Mouse (Mus musculus) WW6 (cell line): ENCODE data around the gene Prg3.
A peak's percentile ranks its signal among the peaks of the same experiment; 100 is the strongest.

Experiments
- DNase-seq: peaks from one replicate; pipeline ENCODE4 v3.0.0-alpha.2; 2013; ENCODE audit warnings: low read depth, low spot score

Gene Prg3

DNA sequence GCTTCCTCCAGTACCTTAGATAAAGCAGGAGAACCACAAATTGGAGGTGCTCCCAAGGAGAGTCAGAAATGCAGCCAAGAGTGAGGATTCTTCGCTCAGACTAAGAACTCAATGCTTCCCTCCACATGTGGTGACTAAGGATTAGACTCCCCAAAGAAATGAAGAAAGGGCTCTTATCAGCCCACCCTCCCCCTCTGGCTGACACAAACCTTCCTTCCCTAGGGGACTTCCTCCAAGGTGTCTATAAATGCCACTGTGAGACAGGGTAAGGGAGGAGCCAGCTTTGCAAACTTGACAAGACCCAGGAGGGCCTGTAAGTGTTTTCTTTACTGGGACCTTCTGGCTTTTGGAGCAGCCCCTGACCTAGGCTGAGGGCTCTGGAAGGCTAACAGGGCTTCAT lies 7.8 kb upstream of the Prg3 start, which contains the start of gene Prg2:
Gene Prg2, plus strand, starts transcription at position 274 of the 400 bp plus-strand sequence.
- DNase-seq = no peak

DNA sequence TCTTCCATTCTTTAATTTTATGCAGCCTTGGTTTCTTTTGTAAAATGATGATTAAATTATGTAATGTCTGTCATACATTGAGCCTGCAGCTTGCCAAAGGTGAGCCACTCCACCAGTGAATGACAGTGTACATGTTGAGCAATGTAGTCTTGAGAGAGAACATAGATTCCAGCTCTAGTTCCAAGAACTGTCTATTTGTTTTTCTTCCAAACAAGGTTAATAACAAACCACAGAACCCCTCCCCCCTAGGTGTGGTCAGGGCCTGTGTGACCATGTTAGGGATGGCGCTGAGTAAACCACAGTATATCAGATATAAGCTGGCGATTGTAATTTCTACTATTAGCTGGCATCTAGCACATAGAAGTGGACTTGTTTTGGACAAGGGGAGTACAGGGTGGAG lies 8.4 kb downstream of the Prg3 start:
- DNase-seq = no peak

DNA sequence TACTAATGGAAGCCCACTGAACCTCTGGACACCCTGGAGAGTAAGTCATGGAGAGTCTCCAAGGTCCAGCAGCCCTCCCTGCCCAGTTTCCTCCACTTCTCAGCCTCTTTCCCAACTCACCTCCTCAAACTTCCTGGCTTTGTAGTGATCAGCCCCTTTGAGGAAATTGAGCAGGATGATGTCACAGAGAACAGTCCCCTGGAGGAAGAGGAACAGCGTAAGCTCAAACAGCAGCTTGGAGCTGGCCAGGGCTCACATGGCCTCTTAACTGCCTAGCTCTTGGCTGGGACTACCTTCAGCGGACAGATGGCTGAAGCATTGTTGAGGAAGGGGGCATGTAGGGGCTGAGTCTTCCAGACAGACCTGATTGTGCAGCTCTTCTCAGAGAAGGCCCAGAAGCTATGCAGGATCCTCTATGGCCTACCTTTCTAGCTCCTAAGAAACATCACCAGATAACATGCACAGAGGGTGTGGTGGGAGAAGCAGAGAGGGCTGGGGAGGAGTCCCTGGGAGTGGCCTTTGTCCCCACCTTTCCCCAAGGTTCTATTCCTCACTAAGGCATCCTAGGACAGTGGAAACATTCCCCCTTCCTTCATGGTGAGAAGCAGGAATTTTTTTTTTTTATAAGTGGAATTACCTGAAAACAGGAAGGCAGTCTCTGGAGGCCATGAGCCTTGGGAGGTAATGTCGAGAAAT lies 11.6 kb downstream of the Prg3 start:
- DNase-seq = no peak

DNA sequence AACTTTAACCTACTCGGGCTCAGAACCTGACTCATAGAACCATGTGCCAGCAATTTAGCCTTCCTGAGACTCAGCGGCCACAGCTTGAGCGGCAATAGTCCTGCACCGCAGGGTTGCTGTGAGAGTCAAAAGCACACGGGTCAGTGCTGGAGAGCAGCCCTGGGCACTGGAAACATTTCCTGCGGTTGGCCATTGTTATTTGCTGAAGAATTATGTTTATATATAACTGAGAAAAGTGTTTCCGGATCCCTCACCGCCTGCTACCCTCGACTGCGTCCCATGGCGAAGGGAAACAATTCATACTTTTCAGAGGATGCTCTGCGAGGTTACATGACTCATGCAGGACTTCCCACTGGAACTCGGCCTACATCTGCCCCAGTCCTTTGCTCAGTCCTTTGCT lies 13.5 kb downstream of the Prg3 start:
- no peak for DNase-seq

DNA sequence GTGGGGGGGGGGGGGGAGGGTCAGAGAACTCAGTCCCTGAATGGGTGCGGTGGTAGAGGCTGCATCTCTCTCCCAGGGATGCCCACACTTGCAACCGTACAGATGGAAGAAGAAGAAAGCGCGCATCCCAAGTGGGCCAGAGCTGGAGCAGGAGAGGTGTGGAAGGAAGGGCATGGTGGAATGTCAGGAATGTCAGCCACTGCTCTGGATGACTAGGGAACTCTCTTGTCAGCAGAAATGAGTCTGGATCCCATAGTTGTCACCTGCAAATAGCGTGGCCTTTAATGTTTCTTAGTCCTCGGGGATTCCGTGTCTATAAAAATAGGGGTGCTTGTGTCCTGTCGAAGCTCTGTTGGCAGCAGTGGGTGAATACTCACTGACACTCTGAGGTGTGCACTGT lies 14.6 kb downstream of the Prg3 start:
- no peak for DNase-seq

DNA sequence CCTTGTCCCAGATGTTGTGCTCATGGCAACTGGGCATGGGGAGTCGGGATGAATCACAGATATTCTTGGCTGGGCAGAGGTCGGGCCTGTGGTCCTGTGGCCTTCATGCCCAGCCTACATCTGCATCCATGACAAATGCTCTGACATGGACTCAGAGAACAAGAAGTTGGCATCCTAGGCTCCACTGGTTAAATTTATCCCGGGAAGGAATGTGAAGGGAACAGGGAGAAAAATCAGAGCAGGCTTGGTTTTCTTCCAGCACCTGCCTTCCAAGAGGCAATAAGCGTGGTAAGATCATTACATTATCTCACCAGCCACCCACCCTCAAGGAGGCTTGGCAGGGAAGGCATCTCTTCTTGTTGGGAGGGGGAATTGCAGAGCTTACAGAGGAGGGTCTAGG lies 16.3 kb downstream of the Prg3 start:
- DNase-seq = no peak

DNA sequence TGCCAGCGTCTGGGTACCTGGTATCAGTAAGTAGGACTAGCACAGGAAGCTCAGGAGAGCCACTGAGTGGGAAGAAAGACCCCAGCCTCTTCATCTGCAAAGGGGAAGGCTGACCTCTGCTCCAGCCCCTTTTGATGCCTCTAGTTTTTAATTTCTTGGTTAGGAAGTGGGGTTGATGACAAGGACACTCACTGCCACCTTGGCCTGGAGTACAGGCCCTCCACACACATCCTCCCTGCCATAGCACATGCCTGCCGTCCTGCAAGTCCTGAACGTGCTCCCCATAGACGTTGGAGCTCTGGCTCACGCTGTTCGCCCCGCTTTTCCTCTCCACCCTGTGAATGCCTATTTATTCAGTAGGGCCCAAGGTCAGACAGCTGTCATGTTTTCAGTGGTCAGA lies 18.6 kb downstream of the Prg3 start:
- no peak for DNase-seq

DNA sequence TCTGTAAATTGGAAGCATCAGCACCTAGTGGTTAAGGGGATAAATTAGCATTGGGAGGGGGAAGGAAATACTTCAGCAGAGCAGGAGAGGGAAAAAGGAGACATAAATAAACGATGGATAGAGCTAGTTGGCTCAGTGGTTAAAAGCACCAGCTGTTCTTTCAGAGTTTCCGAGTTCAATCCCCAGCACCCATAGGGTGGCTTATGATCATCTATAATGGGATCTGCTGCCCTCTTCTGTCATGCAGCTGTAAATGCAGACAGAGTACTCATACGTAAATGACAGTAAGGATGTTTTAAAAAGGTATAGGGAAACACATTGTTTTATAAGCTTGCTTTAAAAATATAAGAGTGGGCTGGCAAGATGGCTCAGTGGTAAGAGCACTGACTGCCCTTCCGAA lies 19.7 kb downstream of the Prg3 start:
- no peak for DNase-seq

DNA sequence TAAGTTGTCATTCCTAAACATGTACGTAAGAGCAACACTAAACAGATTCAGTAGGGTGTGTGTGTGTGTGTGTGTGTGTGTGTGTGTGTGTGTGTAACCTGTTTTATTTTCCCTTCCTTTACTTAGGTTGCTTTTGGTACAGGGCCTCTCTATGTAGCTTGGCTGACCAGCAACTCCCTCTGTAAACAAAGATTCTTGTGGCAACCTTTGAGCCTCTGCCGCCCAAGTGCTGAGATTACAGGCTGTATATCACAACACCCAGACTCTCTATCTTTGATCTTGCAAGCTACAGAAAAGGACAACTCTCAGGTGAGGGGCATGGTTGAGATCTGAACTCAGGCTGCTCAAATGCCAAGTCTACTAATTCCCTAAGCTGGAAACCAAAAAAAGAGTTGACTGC lies 21.2 kb downstream of the Prg3 start:
- DNase-seq = no peak

DNA sequence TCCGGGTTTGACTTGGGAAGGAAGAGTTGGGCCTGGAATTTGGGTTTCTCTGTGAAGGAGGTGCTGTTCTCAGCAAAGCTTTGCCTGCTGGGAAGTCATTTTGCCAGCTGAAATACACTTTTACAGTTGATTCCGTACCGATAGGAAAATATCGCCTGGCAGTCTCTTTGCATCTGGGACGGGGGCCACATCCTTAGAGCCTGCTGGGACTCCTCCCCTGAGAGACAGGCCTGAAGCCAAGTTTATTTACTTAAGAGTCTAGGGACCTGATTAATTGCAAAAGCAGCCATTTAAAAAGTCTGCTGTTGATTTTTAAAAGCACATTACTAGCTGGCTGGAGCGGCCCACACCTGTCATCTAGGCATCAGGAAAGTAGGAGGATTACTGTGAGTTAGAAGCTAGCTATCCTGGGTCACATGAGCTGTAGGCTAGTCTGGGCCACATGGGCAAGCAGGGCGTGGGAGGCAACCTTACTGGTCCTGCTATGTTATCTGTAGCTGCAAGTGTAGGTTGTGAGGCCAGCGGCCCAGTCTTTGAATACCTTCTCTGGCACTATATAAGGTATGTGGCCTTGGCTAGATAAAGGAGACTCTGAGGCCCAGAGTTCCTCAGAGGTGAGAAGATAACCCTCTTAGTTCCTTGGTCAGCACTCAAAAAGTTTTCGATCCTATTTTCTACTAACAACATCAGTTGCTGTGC lies 24.0 kb downstream of the Prg3 start:
- no peak for DNase-seq

DNA sequence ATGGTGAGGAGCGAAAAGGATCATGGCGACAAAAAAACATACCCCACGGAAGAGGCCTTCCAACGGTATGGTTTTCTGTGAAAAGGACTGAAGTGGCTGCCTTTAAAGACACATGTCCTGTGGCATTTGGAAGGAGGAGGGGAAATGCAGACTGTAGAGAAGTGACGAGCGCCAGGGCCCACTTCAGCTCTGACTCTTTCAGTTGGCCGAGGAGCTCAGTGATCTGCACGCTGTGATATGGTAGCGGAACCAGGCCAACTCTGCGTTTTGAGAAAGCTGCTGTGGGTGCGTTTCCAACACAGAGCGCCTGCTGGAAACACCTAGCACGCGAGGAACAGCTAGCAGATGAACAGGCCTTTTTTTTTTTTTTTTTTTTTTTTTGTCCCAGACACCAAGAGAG lies 24.7 kb downstream of the Prg3 start:
- no peak for DNase-seq

DNA sequence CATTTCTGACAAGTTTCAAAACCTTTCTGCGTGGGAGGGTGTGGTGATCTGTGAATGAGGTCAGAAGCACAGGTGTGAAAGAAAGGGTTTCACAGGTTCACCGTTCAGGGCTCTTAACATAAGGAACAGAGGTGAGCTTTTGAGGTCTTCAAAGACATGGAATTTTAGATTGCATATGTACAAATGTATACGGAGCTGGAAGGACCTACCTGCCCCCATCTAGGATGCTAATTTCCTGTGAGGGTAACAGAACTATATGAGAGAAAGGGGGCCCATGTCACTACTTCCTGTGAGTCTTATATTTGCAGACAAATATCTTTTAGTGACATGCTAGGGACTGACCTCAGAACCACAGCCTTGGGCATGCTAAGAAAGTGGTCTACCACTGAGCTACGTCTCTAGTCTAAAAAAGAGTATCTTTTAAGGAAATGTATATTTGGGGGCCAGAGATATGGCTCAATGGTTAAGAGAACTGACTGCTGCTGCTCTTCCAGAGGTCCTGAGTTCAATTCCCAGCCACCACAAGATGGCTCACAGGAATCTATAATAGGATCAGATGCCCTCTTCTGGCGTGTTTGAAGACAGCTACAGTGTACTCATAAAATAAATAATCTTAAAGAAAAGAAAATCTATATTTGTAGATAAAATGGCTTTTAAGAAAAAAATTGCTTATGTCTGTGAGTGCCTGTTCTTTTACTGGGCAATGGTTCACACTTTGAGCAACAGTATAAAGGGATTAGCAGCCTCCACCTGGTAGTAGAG lies 26.0 kb downstream of the Prg3 start:
- no peak for DNase-seq

DNA sequence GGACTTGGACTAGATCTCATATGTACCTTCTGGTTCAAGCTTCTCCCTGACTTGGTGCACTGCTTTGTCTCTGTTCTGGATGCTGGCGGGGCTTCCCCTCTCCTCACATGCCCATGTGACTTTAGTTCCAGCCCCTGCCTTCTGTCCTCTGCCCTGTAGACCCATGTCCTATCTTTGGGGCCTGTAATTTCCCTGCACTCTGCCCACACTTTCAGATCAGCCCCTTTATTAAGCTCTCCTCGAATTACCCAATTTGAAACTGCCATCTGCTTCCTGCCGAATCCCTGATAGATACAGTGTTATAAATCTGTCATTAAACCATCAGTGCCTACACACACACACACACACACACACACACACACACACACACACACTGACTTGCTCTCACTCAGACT lies 26.6 kb downstream of the Prg3 start:
- DNase-seq = no peak

DNA sequence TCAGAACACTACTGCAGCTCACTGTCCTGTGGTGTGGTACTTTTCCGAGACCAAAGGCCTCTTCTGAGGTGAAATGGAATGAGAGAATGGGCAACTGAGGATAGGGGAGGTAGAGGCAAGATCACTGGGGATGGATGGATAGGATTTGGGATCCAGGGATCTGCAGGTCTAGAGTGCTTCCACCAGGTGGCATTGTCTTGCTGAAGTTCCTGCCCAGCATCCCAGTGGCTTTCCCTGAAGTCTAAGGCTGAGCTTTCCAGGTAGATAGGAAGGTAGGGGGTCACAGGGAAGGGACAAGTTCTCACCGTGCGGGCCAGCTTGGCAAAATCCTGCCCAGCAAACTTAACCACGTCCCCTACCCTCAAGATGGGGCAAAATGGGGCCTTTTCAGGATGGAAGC lies 34.0 kb downstream of the Prg3 start:
- DNase-seq = peak; percentile 28

DNA sequence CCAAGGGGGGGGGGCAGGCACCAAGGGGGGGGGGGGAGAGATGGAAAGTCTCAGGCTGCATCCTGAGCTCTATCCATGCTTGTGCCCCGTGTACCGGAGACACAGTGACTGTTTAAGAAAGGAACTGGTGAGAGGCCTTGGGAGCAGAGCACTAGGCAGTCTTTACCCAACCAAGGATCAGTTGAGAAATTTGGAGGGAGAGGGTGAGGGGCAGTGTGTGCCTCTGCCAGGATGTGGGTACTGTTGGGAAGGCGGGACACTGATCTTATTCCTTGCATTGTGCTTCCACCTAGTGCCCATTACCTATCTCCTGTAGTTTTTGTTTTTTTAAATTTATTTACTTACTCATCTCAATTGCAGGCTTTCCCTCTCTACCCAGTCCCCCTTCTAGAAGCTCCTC lies 38.2 kb downstream of the Prg3 start:
- DNase-seq = no peak

DNA sequence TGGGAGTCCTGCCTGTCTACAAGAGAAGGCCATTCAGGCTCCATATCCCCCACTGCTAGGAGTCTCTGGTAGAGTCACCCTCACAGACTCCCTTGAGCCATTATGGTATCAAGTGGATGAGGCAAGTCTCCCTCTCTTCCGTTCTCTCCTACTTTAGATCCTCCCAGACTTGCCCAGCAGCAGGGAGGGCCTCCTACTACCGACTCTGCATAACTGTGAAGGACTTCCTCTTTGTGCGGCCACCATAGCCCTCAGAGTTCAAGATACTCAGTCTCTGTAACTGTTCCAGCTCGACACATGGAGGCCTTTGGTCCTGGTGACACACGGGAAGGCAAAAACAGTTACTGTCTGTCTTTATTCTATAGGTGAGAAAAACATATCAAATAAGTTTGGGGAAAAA lies 39.3 kb downstream of the Prg3 start:
- DNase-seq = no peak

DNA sequence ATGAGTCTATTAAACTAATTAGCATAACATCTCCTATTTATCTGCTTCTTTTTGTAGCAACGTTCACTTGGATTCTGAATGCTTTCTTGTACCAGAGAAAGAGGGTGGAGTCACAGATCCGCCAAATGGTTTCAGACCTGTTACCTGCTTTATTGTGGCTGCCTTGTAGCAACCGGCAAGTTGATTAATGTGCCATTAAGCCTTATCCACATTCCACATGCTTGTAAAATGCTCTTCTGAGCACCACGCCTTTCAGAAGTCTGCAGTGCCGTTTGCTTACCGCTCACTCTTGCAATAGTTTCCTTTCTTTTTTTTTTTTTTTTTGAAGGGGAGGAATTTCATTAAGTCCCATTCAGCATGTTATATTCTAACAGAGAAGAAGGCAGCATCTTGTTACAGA lies 41.9 kb downstream of the Prg3 start:
- DNase-seq = no peak

DNA sequence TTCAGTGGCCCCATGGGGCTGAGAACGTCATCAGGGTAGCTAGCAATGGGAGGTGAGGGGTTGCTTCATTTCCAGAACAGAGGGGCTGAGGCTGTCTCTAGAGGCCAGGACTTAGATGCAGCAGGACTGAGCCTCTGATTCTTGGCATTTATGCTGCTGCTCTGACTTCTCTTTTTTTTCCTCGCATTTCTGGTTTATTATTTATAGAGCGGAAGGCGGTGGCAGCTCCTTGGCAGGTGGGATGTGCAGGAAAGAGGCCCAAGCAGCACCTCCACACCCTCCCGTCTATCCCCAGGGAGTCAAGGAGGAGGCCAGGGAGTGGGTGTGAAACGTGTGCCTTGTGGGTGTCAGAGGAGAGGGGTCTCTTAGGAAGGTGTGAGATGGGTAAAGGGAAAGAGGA lies 43.0 kb downstream of the Prg3 start:
- no peak for DNase-seq

DNA sequence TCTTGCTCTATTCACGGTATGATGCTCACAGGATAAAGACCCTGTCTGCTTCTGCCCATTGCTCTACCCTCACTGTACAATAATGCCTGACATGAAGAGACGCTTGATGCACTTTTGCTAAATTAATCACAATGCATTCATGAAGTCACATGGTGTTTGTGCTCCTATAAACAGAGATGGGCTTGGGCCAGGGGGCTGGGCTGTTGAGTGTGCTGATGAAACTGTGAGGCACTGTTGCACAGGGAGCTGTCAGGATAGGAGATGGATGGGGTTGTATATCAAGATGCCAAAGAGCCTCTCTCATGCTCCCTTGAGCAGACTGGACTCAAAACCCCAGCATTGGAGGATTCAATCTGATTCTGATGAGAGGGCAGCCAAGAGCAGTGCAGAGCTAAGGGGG lies 45.1 kb downstream of the Prg3 start:
- no peak for DNase-seq

DNA sequence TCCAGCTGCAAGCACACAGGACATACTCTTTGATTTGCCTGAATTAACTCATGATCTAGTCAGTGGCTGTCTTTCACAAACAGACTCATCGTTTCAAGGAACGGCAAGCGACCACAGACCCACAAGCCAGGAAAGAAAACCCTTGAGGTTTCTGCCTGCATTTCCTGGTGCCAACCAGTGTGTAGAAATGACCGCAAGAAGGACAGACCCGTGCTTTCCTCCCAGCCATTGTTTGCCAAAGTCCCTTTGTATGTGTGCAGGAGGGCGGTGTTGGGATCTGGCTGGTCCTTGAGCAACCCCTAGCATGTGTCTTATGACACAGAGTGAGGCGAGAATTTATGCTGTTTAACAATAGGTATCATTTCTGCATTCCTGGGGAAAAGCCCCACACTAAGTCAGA lies 46.2 kb downstream of the Prg3 start:
- no peak for DNase-seq

DNA sequence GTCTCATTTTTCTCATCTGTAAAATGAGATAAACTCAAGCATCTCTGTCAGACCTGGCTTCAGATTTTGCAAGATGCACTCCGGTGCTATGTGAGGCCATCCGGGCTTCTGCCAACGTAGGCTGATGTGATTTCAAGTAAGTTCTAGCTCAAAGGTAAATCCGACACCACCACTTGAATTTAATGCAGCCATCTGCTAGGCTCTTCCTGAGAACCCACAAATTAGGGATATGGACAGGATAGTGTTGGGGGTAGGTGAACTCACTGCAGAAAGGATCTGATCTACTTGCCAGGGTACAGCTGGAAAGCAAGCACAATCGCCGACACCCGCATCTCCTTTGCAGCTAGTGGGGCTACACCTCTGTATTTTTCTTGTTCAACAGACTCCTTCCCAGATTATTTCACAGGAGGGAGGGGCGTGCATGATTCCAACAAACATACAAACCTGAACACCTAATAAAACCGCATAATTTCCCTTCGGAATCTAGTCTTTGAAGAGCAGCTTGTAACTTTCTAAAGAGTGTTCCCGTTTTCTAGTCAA lies 48.6 kb downstream of the Prg3 start:
- no peak for DNase-seq
